Mouse (Mus musculus) megakaryocyte, embryonic 14.5 days (primary cell): ENCODE data around the gene Mfap5.

Experiments
- FLI1 ChIP-seq: IDR thresholded peaks from 2 replicates; pipeline ENCODE4 v1.6.1; 2012; ENCODE audit warnings: low read length, inconsistent platforms, mixed read lengths
- GATA1 ChIP-seq: IDR thresholded peaks from 3 replicates; pipeline ENCODE4 v1.6.1; 2012; ENCODE audit warnings: mixed read lengths, low read length, inconsistent platforms, borderline replicate concordance

DNA sequence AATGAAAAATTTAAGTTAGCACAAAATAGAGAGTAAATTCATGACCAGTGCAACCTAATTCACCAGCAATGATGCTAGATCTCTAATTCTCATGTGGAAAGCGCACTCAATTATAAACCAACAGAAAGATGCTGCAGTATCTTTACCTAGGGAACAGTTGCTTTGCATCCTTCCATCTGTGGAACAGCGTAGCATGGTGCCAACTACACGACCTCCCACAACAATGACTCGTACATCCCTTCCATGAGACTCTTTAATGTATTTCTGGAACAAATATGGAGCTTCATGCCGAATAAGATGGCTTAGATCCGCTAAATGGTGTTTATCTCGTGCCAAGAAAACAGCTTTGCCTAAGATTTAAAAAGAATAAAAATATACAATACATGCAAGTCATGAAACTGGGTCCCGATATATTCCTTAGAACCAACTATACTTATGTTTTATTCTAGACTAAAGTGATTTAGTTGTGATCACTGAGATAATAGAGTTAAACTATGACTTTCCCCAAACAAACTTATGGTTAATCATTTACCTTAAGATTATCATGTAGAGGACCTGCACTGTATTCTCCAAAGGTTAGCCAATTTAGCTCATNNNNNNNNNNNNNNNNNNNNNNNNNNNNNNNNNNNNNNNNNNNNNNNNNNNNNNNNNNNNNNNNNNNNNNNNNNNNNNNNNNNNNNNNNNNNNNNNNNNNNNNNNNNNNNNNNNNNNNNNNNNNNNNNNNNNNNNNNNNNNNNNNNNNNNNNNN is 46.5 kb upstream of the Mfap5 start:
- TF ChIP-seq GATA1: no peak
- TF ChIP-seq FLI1: no peak
